Mouse (Mus musculus): ENCODE results near the gene Tagap. TPM values are rescaled to one million over a fixed set of nuclear protein-coding genes. Genes with fewer than 3 reads are reported as not detected.
"Not testable (repeated sequence)": the region's sequence is repeated elsewhere in the genome, so short reads cannot be mapped to it uniquely, and the experiment has no call there.

Gene Tagap
- polyA plus RNA-seq, 1 experiment from 2014 or later, result 0.09 TPM

GRCm38 (mm10) chr17:7969782-7970181 is 44.0 kb downstream of the Tagap start:
- H3K9ac ChIP-seq (ENCODE audit: low read depth, low read length); H3K4me2 ChIP-seq; H3K27me3 ChIP-seq (ENCODE audit: control insufficient read depth, insufficient read depth, low read length); H3K4me3 ChIP-seq (ENCODE audit: low read depth, low read length); H3K36me3 ChIP-seq (ENCODE audit: control insufficient read depth, insufficient read depth, low read length); ATAC-seq (replicated peaks; ENCODE audit: insufficient number of reproducible peaks, low FRiP score, low TSS enrichment); H3K27ac ChIP-seq (ENCODE audit: low read depth, low read length); H3K4me1 ChIP-seq (ENCODE audit: control insufficient read depth, insufficient read depth, low read length); H3K9me3 ChIP-seq (replicated peaks; ENCODE audit: control insufficient read depth, low read length): not testable (repeated sequence)
- WGBS (ENCODE audit: insufficient replicate concordance), result 56% methylated on average over 1 of the region's 6 CpGs

- not testable (repeated sequence) for H3K27me3 ChIP-seq (ENCODE audit: control insufficient read depth, insufficient read depth, low read length); H3K4me2 ChIP-seq; ATAC-seq (replicated peaks; ENCODE audit: insufficient number of reproducible peaks, low FRiP score, low TSS enrichment); H3K9ac ChIP-seq (ENCODE audit: low read depth, low read length); H3K4me1 ChIP-seq (ENCODE audit: control insufficient read depth, insufficient read depth, low read length); H3K36me3 ChIP-seq (ENCODE audit: control insufficient read depth, insufficient read depth, low read length); H3K9me3 ChIP-seq (replicated peaks; ENCODE audit: control insufficient read depth, low read length); H3K27ac ChIP-seq (ENCODE audit: low read depth, low read length); H3K4me3 ChIP-seq (ENCODE audit: low read depth, low read length)
- WGBS (ENCODE audit: insufficient replicate concordance), result 97% methylated on average over 1 of the region's 2 CpGs
Observed at GRCm38 (mm10) chr17:7983484-7983883, 57.7 kb downstream of the Tagap start.

Other genes starting within 250 kb of the Tagap start
- gene Fndc1, start 98.7 kb upstream of the Tagap start, polyA plus RNA-seq (2014; fragmentation: Nextera tagmentation; extraction: Ambion mirVana), result 0.69 and 2.2 TPM in 2 replicates
- gene Rsph3a, start 19.6 kb downstream of the Tagap start, polyA plus RNA-seq (2014; fragmentation: Nextera tagmentation; extraction: Ambion mirVana), result 51.7 and 60.0 TPM in 2 replicates
- not detected in 2 replicates for gene Gm49673, start 221.8 kb downstream of the Tagap start, polyA plus RNA-seq (2014; fragmentation: Nextera tagmentation; extraction: Ambion mirVana)
- gene Rnaset2a, start 222.1 kb downstream of the Tagap start, polyA plus RNA-seq (2014; fragmentation: Nextera tagmentation; extraction: Ambion mirVana), result 28.3 and 30.0 TPM in 2 replicates
- gene Fgfr1op, start 239.5 kb downstream of the Tagap start, polyA plus RNA-seq (2014; fragmentation: Nextera tagmentation; extraction: Ambion mirVana), result 24.9 and 28.9 TPM in 2 replicates